Mouse (Mus musculus) midbrain, embryonic 13.5 days (tissue): ENCODE data around the gene Mthfr. TPM values are rescaled to one million over a fixed set of nuclear protein-coding genes. Genes with fewer than 3 reads are reported as not detected.

Source experiments
- ATAC-seq: fragments of 200-750 bp; cut with Nextera tagmentation; 2 replicates; pipeline ENCODE4 v1.8.0; 2017; ENCODE audit warnings: mild to moderate bottlenecking, moderate TSS enrichment, moderate library complexity
- H3K27ac ChIP-seq: fragments of 300-500 bp; sonication (generic); 2 replicates; pipeline ENCODE4 v1.5.1; 2015; ENCODE audit warnings: inconsistent platforms, mild to moderate bottlenecking, moderate library complexity
- H3K27me3 ChIP-seq: fragments of 300-500 bp; sonication (generic); 2 replicates; pipeline ENCODE4 v1.6.1; 2015; ENCODE audit warnings: mild to moderate bottlenecking, inconsistent platforms
- H3K36me3 ChIP-seq: fragments of 300-500 bp; sonication (generic); 2 replicates; pipeline ENCODE4 v1.6.1; 2015; ENCODE audit warnings: mild to moderate bottlenecking, inconsistent platforms
- H3K4me1 ChIP-seq: fragments of 300-500 bp; sonication (generic); replicated peaks from 2 replicates; pipeline ENCODE4 v1.6.1; 2015; ENCODE audit warnings: inconsistent platforms
- H3K4me2 ChIP-seq: fragments of 300-500 bp; sonication (generic); replicated peaks from 2 replicates; pipeline ENCODE4 v1.6.1; 2015; ENCODE audit warnings: moderate library complexity, mild to moderate bottlenecking, inconsistent platforms
- H3K4me3 ChIP-seq: fragments of 300-500 bp; sonication (generic); replicated peaks from 2 replicates; pipeline ENCODE4 v1.5.1; 2015; ENCODE audit warnings: mild to moderate bottlenecking, inconsistent platforms
- H3K9ac ChIP-seq: fragments of 300-500 bp; sonication (generic); replicated peaks from 2 replicates; pipeline ENCODE4 v1.6.1; 2015; ENCODE audit warnings: mild to moderate bottlenecking, inconsistent platforms
- H3K9me3 ChIP-seq: fragments of 300-500 bp; sonication (generic); 2 replicates; pipeline ENCODE4 v1.6.1; 2016; ENCODE audit warnings: mild to moderate bottlenecking, inconsistent platforms
- WGBS: fragments of 180-500 bp; shearing (Covaris S2); methylation state at CpG from one replicate; pipeline ENCODE4 v1.1.7; 2015; 5-methylcytosine and 5-hydroxymethylcytosine counted together
- polyA plus RNA-seq: library from polyadenylated mRNA; unstranded; fragments of >200 nt; fragmentation: Nextera tagmentation; extraction: Ambion mirVana; gene quantifications from 2 replicates; pipeline ENCODE4 v1.2.1, GENCODE M21; 2015

Mthfr gene
- polyA plus RNA-seq, 1 experiment from 2014 or later, result 28.4 TPM

DNA sequence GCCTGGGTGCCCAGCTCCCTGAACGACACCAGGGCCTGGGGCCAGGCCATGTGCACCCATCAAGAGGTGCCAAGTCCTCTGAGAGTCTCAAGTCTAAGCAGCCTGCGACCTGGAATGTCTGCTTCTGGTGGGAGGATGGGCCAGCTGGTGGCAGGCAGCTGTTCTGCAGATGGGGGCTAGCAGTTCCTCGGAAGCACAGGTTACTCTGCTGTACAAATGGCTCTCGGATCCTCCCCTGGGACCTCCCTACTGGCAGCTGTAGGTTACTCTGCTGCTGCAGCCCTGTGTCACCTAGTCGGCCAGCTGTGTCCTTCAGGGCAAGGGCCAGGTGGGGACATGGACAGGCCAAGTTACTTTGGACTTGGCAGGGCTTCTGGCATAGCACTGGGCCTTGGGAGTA lies 32.6 kb downstream of the Mthfr start:
- H3K27me3 ChIP-seq, result no peaks in the 10 kb centered on the region
- 0 out of 2 replicates have a peak, but pooled peaks cover 3% of the 10 kb centered on the region for H3K4me1 ChIP-seq
- no peak overlapping the region for H3K9ac ChIP-seq
- no peak overlapping the region for H3K4me3 ChIP-seq
- H3K4me2 ChIP-seq, result no peak overlapping the region
- H3K9me3 ChIP-seq, result no peaks in the 10 kb centered on the region
- WGBS, result 74% methylated on average over 5 of the region's 5 CpGs
- no peak overlapping the region for H3K27ac ChIP-seq
- H3K36me3 ChIP-seq, result no peaks in the 10 kb centered on the region
- no peak for ATAC-seq

DNA sequence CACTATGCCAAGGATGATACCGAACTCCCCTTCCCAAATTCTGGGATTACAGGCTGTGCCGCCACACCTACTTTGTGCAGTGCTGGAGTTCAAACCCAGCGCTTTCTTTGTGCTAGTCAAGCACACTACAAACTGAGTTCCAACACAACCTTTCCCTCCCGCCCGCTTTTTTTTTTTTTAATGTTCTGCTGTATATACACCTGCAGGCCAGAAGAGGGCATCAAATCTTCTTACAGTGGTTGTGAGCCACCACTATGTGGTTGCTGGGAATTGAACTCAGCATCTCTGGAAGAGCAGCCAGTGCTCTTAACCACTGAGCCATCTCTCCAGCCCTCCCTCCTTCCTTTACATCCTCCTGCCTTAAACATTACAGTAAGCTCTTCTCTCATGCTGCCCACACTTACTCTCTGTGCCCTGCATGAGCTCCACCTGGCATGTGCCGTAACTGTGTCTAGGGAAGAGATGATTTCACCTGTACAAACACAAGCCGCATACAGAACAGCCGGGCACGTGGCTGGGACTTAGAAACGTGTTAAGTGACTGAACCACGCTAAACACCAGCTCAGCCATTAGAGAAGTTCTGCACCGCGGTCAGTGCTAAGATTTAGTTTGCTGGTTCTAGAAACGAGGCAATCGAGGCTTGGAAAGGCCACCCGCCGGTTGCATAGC lies 35.8 kb downstream of the Mthfr start:
- peak; percentile 27; the same call in 1 of the 2 replicates for ATAC-seq
- H3K9ac ChIP-seq, result no peak overlapping the region

DNA sequence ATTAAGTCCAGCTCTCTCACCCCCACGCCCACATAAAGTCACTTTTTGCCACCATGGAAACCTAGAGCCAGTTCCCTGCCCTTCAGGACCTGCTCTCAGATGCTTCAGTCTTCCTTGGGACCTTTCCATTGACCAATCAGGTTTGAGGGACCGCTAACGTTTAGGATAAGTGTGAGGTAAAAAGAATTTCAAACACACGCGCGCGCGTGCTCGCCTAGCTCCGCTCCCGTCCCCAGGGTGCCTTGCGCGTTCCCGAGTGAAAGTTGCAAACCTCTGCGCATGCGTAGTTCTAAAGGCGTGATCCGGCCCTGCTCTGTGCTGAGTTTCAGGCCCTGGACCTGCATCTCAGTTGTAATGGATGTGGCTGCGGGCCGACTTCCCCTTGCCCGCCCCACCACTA lies 36.4 kb downstream of the Mthfr start:
- H3K27ac ChIP-seq, result no peak overlapping the region
- H3K9ac ChIP-seq, result no peak overlapping the region
- no peaks in the 10 kb centered on the region for H3K9me3 ChIP-seq
- 30% methylated on average over 21 of the region's 21 CpGs for WGBS
- H3K27me3 ChIP-seq, result no peaks in the 10 kb centered on the region
- no peaks in the 10 kb centered on the region for H3K36me3 ChIP-seq
- 0 out of 2 replicates have a peak, but pooled peaks cover 3% of the 10 kb centered on the region for H3K4me1 ChIP-seq
- peak overlapping the region; percentile 22 for H3K4me3 ChIP-seq
- H3K4me2 ChIP-seq, result peak overlapping the region; percentile 50
- peak; percentile 22; the same call in 1 of the 2 replicates for ATAC-seq

More for the DNA sequence above, 35.8 kb downstream of the Mthfr start:
- Histone ChIP-seq H3K27ac (no peak overlapping the region), H3K4me2 (peak overlapping the region; percentile 50), H3K4me1 (0 out of 2 replicates have a peak, but pooled peaks cover 3% of the 10 kb centered on the region), H3K27me3 (no peaks in the 10 kb centered on the region), H3K9me3 (no peaks in the 10 kb centered on the region), H3K4me3 (peak overlapping the region; percentile 22), H3K36me3 (no peaks in the 10 kb centered on the region)
- 49% methylated on average over 17 of the region's 17 CpGs for WGBS

DNA sequence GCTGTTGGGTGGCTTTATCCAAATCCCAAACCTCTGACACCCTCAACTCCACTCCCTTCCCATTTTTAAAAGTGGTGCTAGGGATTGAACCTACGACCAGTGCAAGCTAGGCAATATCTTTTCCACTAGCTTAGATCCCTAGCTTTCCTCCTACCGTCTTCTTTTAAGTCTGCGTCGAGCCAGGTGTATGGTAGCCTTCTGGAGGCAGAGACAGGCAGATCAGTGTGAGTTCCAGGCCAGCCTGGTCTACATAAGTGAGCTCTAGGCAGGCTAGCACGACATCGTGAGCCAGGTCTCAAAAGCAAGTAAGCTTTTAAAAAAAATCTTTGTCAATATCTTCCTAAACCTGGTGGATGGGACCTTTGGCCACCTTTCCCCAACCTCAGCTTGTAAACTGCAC lies 37.0 kb downstream of the Mthfr start:
- Histone ChIP-seq H3K36me3 (no peaks in the 10 kb centered on the region), H3K27me3 (no peaks in the 10 kb centered on the region), H3K27ac (no peak overlapping the region), H3K9ac (no peak overlapping the region), H3K9me3 (no peaks in the 10 kb centered on the region), H3K4me2 (no peak overlapping the region; the same call in 1 of the 2 replicates), H3K4me1 (0 out of 2 replicates have a peak, but pooled peaks cover 3% of the 10 kb centered on the region), H3K4me3 (no peak overlapping the region)
- ATAC-seq, result no peak
- 90% methylated on average over 6 of the region's 6 CpGs for WGBS

DNA sequence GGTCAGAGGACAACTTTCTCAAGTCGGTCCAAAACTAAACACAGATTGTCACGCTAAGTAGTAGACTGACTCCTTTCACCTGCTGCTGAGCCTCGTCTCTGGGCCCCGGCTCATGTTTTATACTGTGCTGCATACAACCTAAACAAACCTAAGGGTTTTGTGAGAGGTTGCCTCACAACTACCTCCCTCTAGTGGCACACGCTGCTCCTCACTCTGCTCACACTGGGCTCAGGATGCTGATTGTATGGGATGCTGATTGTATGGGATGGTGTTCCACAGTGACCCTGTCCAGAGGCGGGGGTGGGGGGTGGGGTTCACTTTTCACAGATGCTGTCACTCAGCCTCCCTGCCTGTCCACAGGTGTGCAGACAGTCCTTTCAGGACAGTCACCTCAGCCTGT lies 40.3 kb downstream of the Mthfr start:
- H3K4me1 ChIP-seq, result peaks cover 12% of the 10 kb centered on the region
- 61% methylated on average over 6 of the region's 6 CpGs for WGBS
- no peaks in the 10 kb centered on the region for H3K27me3 ChIP-seq
- no peak overlapping the region for H3K4me3 ChIP-seq
- H3K9me3 ChIP-seq, result no peaks in the 10 kb centered on the region
- no peaks in the 10 kb centered on the region for H3K36me3 ChIP-seq
- no peak overlapping the region for H3K4me2 ChIP-seq
- no peak overlapping the region for H3K9ac ChIP-seq
- ATAC-seq, result no peak
- no peak overlapping the region for H3K27ac ChIP-seq

DNA sequence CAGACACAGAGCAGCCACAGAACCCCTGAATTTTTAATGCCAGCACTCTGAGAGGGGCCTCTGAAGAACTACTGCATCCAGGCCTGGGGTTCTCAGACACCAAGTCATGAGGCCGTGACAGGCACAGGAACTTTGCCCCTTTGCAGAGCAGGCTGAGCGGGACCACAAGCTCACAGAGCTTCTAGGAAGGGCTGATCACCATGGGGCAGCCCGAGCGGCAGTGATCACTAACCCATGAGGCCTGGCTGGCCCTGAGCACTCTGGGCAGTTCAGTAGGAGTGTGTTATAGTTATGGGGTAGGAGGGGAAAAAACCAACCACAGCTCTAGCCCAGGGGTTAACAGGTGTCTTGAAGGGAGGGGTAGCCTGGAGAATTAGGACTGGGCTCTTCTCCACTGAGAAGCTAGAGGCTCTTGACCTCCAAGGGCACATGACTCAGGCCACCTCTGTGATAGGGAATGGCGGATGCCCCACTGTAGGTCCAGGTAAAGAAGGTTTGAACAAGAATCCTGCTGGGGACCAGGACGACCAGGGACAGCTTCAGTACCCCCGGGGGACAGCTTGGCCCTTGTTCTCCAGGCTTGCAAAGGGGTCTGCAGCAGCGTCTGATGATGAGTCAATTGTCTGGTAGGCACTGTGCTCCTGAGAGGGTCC lies 41.2 kb downstream of the Mthfr start:
- Histone ChIP-seq H3K27ac (no peak overlapping the region), H3K9me3 (no peaks in the 10 kb centered on the region), H3K4me3 (no peak overlapping the region), H3K9ac (no peak overlapping the region), H3K36me3 (no peaks in the 10 kb centered on the region), H3K27me3 (no peaks in the 10 kb centered on the region), H3K4me2 (no peak overlapping the region), H3K4me1 (peaks cover 12% of the 10 kb centered on the region)
- no peak for ATAC-seq
- 84% methylated on average over 8 of the region's 8 CpGs for WGBS

DNA sequence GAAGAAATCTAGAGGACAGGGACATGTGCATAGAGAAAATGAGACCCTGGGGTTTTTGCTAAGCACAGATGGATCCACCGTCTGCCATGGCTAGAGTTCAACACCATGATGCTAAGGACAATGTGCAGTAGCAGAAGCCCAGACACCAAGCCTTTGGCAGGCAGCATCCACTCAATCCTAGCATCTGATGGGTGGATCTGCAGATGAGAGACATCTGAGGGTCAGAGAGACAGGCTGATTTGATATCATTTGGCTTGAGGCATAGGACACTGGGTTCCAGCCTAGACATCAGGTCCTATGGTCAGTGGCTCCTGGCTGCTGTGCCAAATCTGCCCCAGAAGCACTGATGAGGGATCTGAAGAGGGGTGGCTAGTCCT lies 41.7 kb downstream of the Mthfr start:
- Histone ChIP-seq H3K36me3 (no peaks in the 10 kb centered on the region), H3K9me3 (no peaks in the 10 kb centered on the region), H3K27me3 (no peaks in the 10 kb centered on the region), H3K4me1 (peaks cover 16% of the 10 kb centered on the region), H3K9ac (no peak overlapping the region), H3K4me3 (no peak overlapping the region), H3K27ac (no peak overlapping the region), H3K4me2 (no peak overlapping the region)
- no peak for ATAC-seq
- WGBS, result 100% methylated on average over 1 of the region's 1 CpGs

DNA sequence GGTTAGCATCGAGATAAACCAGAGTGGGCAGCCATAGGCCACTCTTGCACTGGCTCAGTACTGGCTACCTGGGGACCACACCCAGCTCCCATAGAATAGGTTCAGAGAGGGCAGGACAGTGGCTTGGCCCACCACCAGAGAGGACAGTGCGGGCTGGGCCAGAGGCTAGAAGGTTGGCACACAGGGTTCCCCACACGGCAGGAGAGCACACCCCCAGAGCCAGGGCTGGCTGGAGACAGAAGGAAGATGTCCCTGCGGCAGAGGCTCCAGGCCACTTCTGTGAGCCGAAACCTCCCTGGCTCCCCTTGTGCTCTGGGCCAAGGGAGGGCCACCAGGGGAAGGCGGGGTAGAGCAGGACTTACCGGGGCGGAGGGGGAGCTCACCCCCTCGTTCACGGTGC lies 42.3 kb downstream of the Mthfr start:
- Histone ChIP-seq H3K27ac (no peak overlapping the region), H3K4me3 (no peak overlapping the region), H3K27me3 (no peaks in the 10 kb centered on the region), H3K9ac (no peak overlapping the region), H3K36me3 (no peaks in the 10 kb centered on the region), H3K4me1 (peaks cover 18% of the 10 kb centered on the region), H3K4me2 (no peak overlapping the region), H3K9me3 (no peaks in the 10 kb centered on the region)
- 92% methylated on average over 10 of the region's 10 CpGs for WGBS
- no peak; the same call in 1 of the 2 replicates for ATAC-seq

DNA sequence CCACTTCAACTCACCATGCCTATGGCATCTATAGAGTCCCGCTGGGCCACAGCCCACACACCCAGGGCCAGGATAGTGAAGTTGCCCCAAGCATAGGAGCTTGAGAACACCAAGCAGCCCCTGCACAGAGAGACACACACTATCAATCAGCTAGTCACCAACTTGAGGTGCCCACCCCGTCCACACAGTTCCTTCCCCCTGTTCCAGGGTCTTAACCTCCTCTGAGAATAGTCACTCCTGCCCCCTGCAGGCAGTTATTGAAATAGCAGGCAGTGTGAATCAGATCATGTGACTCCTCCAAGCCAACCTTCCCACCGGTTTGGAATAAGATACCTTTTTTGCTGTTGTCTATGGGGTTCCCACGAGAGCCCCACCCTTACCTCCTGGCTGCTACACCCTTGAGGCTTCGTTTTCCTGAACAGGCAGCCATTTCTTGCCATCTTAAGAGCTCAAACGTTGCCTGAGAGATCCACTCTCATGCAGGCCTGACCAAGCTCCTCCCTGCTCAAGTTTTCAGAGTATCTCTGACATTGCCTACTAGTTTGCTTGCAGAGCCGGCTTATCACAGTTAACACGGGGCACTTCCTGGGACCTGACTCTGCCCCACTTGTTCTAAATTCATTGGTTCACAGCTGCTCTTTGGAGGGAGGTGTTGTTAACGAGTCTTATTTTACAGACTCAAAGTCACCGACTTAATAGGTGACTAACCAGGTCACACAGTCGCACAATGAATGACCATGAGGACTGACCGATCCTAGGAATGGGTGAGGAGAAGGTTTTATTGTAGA lies 43.6 kb downstream of the Mthfr start:
- Histone ChIP-seq H3K27ac (no peak overlapping the region), H3K4me2 (no peak overlapping the region), H3K9me3 (no peaks in the 10 kb centered on the region), H3K9ac (no peak overlapping the region), H3K36me3 (no peaks in the 10 kb centered on the region), H3K27me3 (no peaks in the 10 kb centered on the region), H3K4me1 (peaks cover 26% of the 10 kb centered on the region), H3K4me3 (no peak overlapping the region)
- WGBS, result 58% methylated on average over 12 of the region's 12 CpGs
- ATAC-seq, result peak; percentile 50

DNA sequence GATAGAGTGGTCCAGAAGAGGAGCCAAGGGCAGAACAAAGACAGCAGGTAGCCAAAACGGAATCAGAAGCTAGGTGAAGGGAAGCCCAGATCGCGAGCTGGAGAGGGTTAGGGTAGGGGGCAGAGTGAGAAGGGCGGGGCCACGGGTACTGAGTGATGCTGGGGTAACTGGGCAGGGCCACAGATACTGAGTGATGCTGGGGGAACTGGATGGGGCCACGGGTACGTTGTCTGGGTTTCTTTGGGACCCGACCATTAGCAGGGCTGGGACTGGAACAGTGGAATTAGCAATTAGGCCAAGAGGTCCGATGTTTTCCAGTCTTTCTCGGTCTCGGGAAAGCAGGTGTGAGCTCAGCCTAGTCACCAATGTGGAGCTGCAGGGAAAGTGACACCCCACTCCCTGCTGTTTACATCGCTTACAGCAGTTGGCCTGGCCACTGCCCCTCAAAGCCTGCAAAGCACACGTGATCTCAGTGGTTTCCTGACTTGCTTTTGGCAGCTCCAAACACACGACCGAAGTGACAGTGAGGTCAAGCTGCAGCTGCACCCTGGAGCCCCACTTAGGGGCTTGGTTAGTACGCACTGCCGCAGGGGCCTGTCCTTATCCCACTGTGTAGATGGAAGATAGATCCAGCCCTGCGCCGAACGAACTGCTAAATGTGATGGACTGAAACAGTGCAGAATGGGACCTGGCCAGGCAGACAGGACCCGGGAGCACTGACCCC lies 44.5 kb downstream of the Mthfr start:
- no peaks in the 10 kb centered on the region for H3K36me3 ChIP-seq
- no peak overlapping the region for H3K27ac ChIP-seq
- no peak overlapping the region for H3K4me3 ChIP-seq
- H3K4me2 ChIP-seq, result no peak overlapping the region
- 69% methylated on average over 21 of the region's 21 CpGs for WGBS
- no peaks in the 10 kb centered on the region for H3K9me3 ChIP-seq
- no peak for ATAC-seq
- no peaks in the 10 kb centered on the region for H3K27me3 ChIP-seq
- no peak overlapping the region for H3K9ac ChIP-seq
- H3K4me1 ChIP-seq, result peaks cover 35% of the 10 kb centered on the region

DNA sequence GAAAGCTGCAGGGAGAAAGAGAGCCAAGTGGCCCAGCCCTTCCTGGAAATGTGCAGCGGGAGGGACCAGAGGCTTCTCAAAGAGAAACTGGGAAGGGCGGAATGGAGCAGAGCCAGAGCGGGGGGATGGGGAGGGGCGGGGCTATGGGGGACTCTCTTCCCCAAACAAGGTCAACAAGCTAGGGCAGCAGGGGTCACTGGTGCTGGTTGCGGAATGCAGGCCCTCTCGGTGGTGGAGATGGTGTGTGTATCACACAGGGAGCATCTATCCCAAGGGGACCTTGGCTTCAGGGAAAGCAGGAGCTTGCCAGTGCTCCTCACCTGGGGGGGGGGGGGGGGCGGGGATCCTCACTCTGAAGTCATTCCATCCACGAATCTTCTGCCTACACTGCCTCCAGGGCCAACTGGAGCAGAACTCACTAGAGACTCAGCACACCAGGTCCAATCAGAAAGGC lies 45.4 kb downstream of the Mthfr start:
- Histone ChIP-seq H3K4me3 (no peak overlapping the region), H3K27ac (no peak overlapping the region), H3K4me2 (no peak overlapping the region), H3K27me3 (no peaks in the 10 kb centered on the region), H3K9me3 (no peaks in the 10 kb centered on the region), H3K9ac (no peak overlapping the region), H3K36me3 (no peaks in the 10 kb centered on the region), H3K4me1 (peaks cover 44% of the 10 kb centered on the region)
- no peak for ATAC-seq
- WGBS, result 6% methylated on average over 8 of the region's 8 CpGs
